Mouse (Mus musculus): Measurements from ENCODE around the gene Dnah12. TPM values are rescaled to one million over a fixed set of nuclear protein-coding genes. Genes with fewer than 3 reads are reported as not detected.
"Not testable (repeated sequence)": the region's sequence is repeated elsewhere in the genome, so short reads cannot be mapped to it uniquely, and the experiment has no call there.

The Dnah12 gene
- total RNA-seq (2021) = under 1 TPM; 0.16 to 0.20 TPM

GRCm38 (mm10) chr14:26692974-26693373, at the start of gene Dnah12:
Gene Dnah12 (plus strand): TSS chr14:26693274.
- intact Hi-C loops (cut with DNase I) = no loop called here

GRCm38 (mm10) chr14:26645989-26646650, 47.0 kb upstream of the Dnah12 start:
- no peak for DNase-seq (ENCODE audit: low spot score in 2 of 2)

More at GRCm38 (mm10) chr14:26692974-26693373, at the start of gene Dnah12:
- DNase-seq (ENCODE audit: low spot score in 2 of 2) = no peak

GRCm38 (mm10) chr14:26647811-26648210, 45.3 kb upstream of the Dnah12 start:
- no peak for DNase-seq (ENCODE audit: low spot score in 2 of 2)
- intact Hi-C loops (cut with DNase I) = no loop called here

More at GRCm38 (mm10) chr14:26645989-26646650, 47.0 kb upstream of the Dnah12 start:
- intact Hi-C loops (cut with DNase I) = no loop called here

- intact Hi-C loops (cut with DNase I) = no loop called here
- no peak for DNase-seq (ENCODE audit: low spot score in 2 of 2)
Observed at GRCm38 (mm10) chr14:26651901-26652300, 41.2 kb upstream of the Dnah12 start.

GRCm38 (mm10) chr14:26658178-26658577, 34.9 kb upstream of the Dnah12 start:
- intact Hi-C loops (cut with DNase I) = no loop called here
- no peak for DNase-seq (ENCODE audit: low spot score in 2 of 2)

- intact Hi-C loops (cut with DNase I) = no loop called here
- DNase-seq (ENCODE audit: low spot score in 2 of 2) = no peak
Observed at GRCm38 (mm10) chr14:26660233-26660632, 32.8 kb upstream of the Dnah12 start.

- intact Hi-C loops (cut with DNase I) = no loop called here
- DNase-seq (ENCODE audit: low spot score in 2 of 2) = no peak
Observed at GRCm38 (mm10) chr14:26662016-26662415, 31.1 kb upstream of the Dnah12 start.

- intact Hi-C loops (cut with DNase I) = no loop called here
- DNase-seq (ENCODE audit: low spot score in 2 of 2) = no peak
Observed at GRCm38 (mm10) chr14:26662488-26662887, 30.6 kb upstream of the Dnah12 start.

GRCm38 (mm10) chr14:26663851-26664250, 29.2 kb upstream of the Dnah12 start:
- DNase-seq (ENCODE audit: low spot score in 2 of 2) = no peak
- intact Hi-C loops (cut with DNase I) = no loop called here

GRCm38 (mm10) chr14:26667991-26668370, 25.1 kb upstream of the Dnah12 start:
- intact Hi-C loops (cut with DNase I) = no loop called here
- no peak for DNase-seq (ENCODE audit: low spot score in 2 of 2)

GRCm38 (mm10) chr14:26668371-26669291, 24.4 kb upstream of the Dnah12 start:
- DNase-seq (ENCODE audit: low spot score in 2 of 2) = peak; percentile 64 to 72
- intact Hi-C loops (cut with DNase I) = no loop called here

- intact Hi-C loops (cut with DNase I) = loop anchor here (10.0 kb wide), 2 partner anchors 305 to 425 kb away; partner anchors contain the start of gene Appl1
Observed at GRCm38 (mm10) chr14:26669292-26670073, 23.6 kb upstream of the Dnah12 start, which contains the start of gene Pde12. Gene Pde12 (minus strand): TSS chr14:26669883.

GRCm38 (mm10) chr14:26670964-26671363, 22.1 kb upstream of the Dnah12 start:
- DNase-seq (ENCODE audit: low spot score in 2 of 2) = no peak
- intact Hi-C loops (cut with DNase I) = loop anchor here (10.0 kb wide), 2 partner anchors 304 to 424 kb away; partner anchors contain the start of gene Appl1

More at GRCm38 (mm10) chr14:26669292-26670073, 23.6 kb upstream of the Dnah12 start, which contains the start of gene Pde12:
- DNase-seq (ENCODE audit: low spot score in 2 of 2) = peak; percentile 94 to 95

GRCm38 (mm10) chr14:26671870-26672615, 21.0 kb upstream of the Dnah12 start:
- not testable (repeated sequence) for DNase-seq (ENCODE audit: low spot score in 2 of 2)
- intact Hi-C loops (cut with DNase I) = loop anchor here (10.0 kb wide), 2 partner anchors 303 to 423 kb away; partner anchors contain the start of gene Appl1

GRCm38 (mm10) chr14:26674476-26675169, 18.5 kb upstream of the Dnah12 start:
- not testable (repeated sequence) for DNase-seq (ENCODE audit: low spot score in 2 of 2)
- intact Hi-C loops (cut with DNase I) = loop anchor here (10.0 kb wide), 2 partner anchors 300 to 420 kb away; partner anchors contain the start of gene Appl1

GRCm38 (mm10) chr14:26675371-26675770, 17.7 kb upstream of the Dnah12 start:
- no peak for DNase-seq (ENCODE audit: low spot score in 2 of 2)
- intact Hi-C loops (cut with DNase I) = loop anchor here (10.0 kb wide), 2 partner anchors 299 to 419 kb away; partner anchors contain the start of gene Appl1

- intact Hi-C loops (cut with DNase I) = loop anchor here (10.0 kb wide), 2 partner anchors 299 to 419 kb away; partner anchors contain the start of gene Appl1
- DNase-seq (ENCODE audit: low spot score in 2 of 2) = no peak
Observed at GRCm38 (mm10) chr14:26675791-26676190, 17.3 kb upstream of the Dnah12 start.

GRCm38 (mm10) chr14:26690727-26691126, 2.3 kb upstream of the Dnah12 start:
- no peak for DNase-seq (ENCODE audit: low spot score in 2 of 2)
- intact Hi-C loops (cut with DNase I) = no loop called here
